ENCODE assay signal across 16 mouse cellular contexts in genomic region chr14:74859154-74859553, GRCm38 (mm10).
"Had no signal": no experiment of that assay in that cellular context is flagged by ENCODE, and none has a peak within 500 bp of the region (broad histone marks: within the 10 kb centered on the region; RNA-seq: fewer than 3 reads in every experiment).

No protein-coding gene starts in this region.

- DNase-seq: gastrocnemius, postnatal 14 days; gastrocnemius, postnatal 36 days; heart, adult 11 months; heart, adult 2 months; heart, postnatal 36 days; kidney, adult 11 months; kidney, adult 2 months; kidney, adult 9 months; kidney, postnatal 14 days; kidney, postnatal 36 days; layer of hippocampus, adult 9-11 months; layer of hippocampus, postnatal 36 days; liver; liver, embryonic 13.5 days had no signal

- ATAC-seq: hindbrain, postnatal 0 days; intestine, embryonic 16.5 days had no signal
